Mouse (Mus musculus) hindbrain, embryonic 11.5 days (tissue): ENCODE results near the gene Prkrip1. TPM values are rescaled to one million over a fixed set of nuclear protein-coding genes. Genes with fewer than 3 reads are reported as not detected.

ENCODE experiments used
- ATAC-seq: fragments of 200-750 bp; cut with Nextera tagmentation; 2 replicates; pipeline ENCODE4 v1.8.0; 2017; ENCODE audit warnings: mild to moderate bottlenecking, moderate TSS enrichment, moderate library complexity; ENCODE audit not compliant: low FRiP score
- DNase-seq: peaks from one replicate; pipeline ENCODE4 v3.0.0-alpha.2; 2015; ENCODE audit warnings: low spot score
- H3K27ac ChIP-seq: fragments of 300-500 bp; sonication (generic); 2 replicates; pipeline ENCODE4 v1.5.1; 2014; ENCODE audit warnings: mild to moderate bottlenecking, low read depth, low read length
- H3K27me3 ChIP-seq: fragments of 300-500 bp; sonication (generic); 2 replicates; pipeline ENCODE4 v1.6.1; 2014; ENCODE audit warnings: mild to moderate bottlenecking, low read length, moderate library complexity, mixed read lengths; ENCODE audit not compliant: control insufficient read depth, insufficient read depth
- H3K36me3 ChIP-seq: fragments of 300-500 bp; sonication (generic); 2 replicates; pipeline ENCODE4 v1.6.1; 2014; ENCODE audit warnings: mild to moderate bottlenecking, low read length, moderate library complexity, mixed read lengths; ENCODE audit not compliant: control insufficient read depth, insufficient read depth
- H3K4me1 ChIP-seq: fragments of 300-500 bp; sonication (generic); replicated peaks from 2 replicates; pipeline ENCODE4 v1.6.1; 2014; ENCODE audit warnings: low read length, mixed read lengths; ENCODE audit not compliant: control insufficient read depth, insufficient read depth
- H3K4me2 ChIP-seq: fragments of 300-500 bp; sonication (generic); replicated peaks from 2 replicates; pipeline ENCODE4 v1.6.1; 2014; ENCODE audit warnings: mild to moderate bottlenecking, low read depth, low read length
- H3K4me3 ChIP-seq: fragments of 300-500 bp; sonication (generic); 2 replicates; pipeline ENCODE4 v1.5.1; 2014; ENCODE audit warnings: low read depth, low read length
- H3K9ac ChIP-seq: fragments of 300-500 bp; sonication (generic); 2 replicates; pipeline ENCODE4 v1.6.1; 2014; ENCODE audit warnings: low read depth, low read length
- H3K9me3 ChIP-seq: fragments of 300-500 bp; sonication (generic); 2 replicates; pipeline ENCODE4 v1.6.1; 2016; ENCODE audit warnings: low read length; ENCODE audit not compliant: control insufficient read depth
- WGBS: fragments of 180-500 bp; shearing (Covaris S2); extraction: QIAGEN DNeasy Blood & Tissue Kit; methylation state at CpG from one replicate; pipeline ENCODE4 v1.1.7; 2014; 5-methylcytosine and 5-hydroxymethylcytosine counted together
- polyA plus RNA-seq: library from polyadenylated mRNA; unstranded; fragments of >200 nt; fragmentation: Nextera tagmentation; extraction: Ambion mirVana; gene quantifications from 2 replicates; pipeline ENCODE4 v1.2.1, GENCODE M21; 2014

Prkrip1 gene
- polyA plus RNA-seq, 1 experiment from 2014 or later = 86.1 TPM

DNA sequence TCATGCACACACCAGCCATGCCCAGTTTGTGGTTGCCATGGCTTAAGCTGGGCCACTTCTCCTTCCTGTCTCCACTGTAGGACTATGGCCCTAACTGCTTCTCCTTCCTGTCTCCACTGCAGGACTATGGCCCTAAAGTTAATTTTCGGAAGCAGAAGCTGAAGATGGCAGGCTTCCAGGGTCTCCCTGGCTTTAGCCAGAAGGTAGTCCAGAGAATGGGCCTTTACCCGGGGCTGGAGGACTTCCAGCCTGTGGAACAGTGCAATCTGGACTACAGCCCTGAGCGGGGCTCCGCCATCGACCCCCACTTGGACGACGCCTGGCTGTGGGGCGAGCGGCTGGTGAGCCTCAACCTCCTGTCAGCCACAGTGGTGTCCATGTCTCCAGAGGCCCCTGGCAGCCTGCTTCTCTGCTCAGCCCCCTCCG is 58.7 kb downstream of the Prkrip1 start:
- Histone ChIP-seq H3K9ac (no peak overlapping the region), H3K27ac (no peak overlapping the region), H3K27me3 (no peaks in the 10 kb centered on the region), H3K36me3 (peaks cover 4% of the 10 kb centered on the region; the same call in 1 of the 2 replicates), H3K4me1 (no peaks in the 10 kb centered on the region; the same call in 1 of the 2 replicates), H3K9me3 (no peaks in the 10 kb centered on the region), H3K4me2 (no peak overlapping the region), H3K4me3 (no peak overlapping the region)
- DNase-seq = no peak
- ATAC-seq = no peak
- 95% methylated on average over 10 of the region's 10 CpGs for WGBS

DNA sequence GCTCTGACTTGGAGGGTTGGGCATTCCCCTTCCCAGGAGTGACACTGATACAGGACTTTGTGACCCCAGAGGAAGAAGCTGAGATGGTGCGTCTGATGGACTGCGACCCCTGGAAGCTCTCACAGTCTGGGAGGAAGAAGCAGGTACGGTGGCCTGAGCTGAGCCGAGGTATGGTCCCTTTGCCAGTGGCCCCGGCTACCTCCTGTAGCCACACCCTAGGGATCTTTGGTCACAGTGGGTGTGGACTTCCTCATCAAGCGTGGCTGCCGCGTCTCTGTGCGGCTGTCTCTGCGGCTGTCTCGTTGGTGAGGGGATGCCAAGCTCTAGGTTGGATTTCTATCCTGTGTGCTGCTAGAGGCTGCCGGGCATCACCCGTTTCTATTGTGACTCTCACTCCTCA is 59.4 kb downstream of the Prkrip1 start:
- H3K27ac ChIP-seq = no peak overlapping the region
- H3K9ac ChIP-seq = no peak overlapping the region
- H3K4me1 ChIP-seq = no peaks in the 10 kb centered on the region; the same call in 1 of the 2 replicates
- peaks cover 4% of the 10 kb centered on the region; the same call in 1 of the 2 replicates for H3K36me3 ChIP-seq
- DNase-seq = no peak
- no peak overlapping the region for H3K4me3 ChIP-seq
- no peak for ATAC-seq
- H3K9me3 ChIP-seq = no peaks in the 10 kb centered on the region
- H3K27me3 ChIP-seq = no peaks in the 10 kb centered on the region
- no peak overlapping the region for H3K4me2 ChIP-seq
- 93% methylated on average over 13 of the region's 13 CpGs for WGBS

DNA sequence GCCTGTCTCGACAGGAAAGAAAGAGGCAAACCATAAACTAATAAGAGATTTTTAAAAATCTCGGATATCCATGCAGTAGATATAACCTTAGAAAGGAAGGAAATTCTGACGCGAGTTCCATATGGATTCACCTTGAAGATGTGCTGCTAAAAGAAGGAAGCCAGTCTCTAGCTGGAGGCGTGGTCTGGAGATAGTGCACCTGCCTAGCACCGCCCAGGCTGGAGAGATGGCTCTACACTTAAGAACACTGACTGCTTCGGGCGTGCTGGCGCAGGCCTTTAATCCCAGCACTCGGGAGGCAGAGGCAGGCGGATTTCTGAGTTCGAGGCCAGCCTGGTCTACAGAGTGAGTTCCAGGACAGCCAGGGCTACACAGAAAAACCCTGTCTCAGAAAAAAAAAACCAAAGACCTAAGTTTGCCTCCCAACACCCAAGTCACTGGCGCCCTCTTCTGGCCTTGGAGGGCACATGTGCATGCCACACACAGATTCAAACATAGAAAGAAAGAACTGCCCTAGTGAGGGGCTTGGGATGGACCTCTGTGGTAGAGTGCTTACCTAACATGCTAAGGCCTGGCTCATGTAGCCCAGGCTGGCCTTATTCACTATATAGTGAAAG is 61.0 kb downstream of the Prkrip1 start:
- DNase-seq (peak; percentile 75), ATAC-seq (no peak)
- H3K27me3 ChIP-seq = no peaks in the 10 kb centered on the region
- no peak overlapping the region for H3K4me2 ChIP-seq
- WGBS = 76% methylated on average over 13 of the region's 13 CpGs
- H3K9ac ChIP-seq = no peak overlapping the region
- no peak overlapping the region for H3K4me3 ChIP-seq
- no peaks in the 10 kb centered on the region for H3K9me3 ChIP-seq
- no peak overlapping the region for H3K27ac ChIP-seq
- H3K36me3 ChIP-seq = peaks cover 7% of the 10 kb centered on the region; the same call in 1 of the 2 replicates
- H3K4me1 ChIP-seq = no peaks in the 10 kb centered on the region; the same call in 1 of the 2 replicates

DNA sequence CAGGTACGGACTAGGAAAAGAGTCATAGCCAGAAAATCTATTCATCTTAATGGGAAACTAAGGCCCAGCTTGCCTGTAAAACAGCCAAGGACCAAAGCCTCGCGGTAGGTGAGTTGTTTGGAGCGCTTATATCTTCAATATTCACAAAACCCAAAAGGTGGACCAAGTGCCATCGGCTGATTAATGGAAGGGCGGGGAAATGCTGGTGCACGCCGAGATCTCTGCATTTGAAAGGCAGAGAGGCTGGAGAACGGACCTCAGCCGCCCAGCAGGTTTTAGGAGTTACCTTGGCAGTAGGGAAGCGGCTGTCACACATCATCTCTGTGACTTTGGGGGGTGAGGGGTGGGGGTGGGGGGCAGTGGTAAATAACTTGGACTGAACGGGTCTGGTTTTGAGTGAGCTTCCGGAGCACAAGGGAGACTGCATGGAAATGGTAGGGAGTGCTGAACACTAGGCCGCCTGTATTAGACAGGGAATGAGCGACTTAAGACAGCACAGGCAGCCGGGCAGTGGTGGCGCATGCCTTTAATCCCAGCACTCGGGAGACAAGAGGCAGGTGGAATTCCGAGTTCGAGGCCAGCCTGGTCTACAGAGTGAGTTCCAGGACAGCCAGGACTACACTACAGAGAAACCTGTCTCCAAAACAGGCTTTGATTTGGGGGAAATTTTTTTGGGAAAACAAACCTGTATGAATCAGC is 62.3 kb downstream of the Prkrip1 start:
- Histone ChIP-seq H3K9me3 (no peaks in the 10 kb centered on the region), H3K4me2 (peak overlapping the region; percentile 78), H3K27me3 (no peaks in the 10 kb centered on the region), H3K27ac (no peak overlapping the region), H3K9ac (peak overlapping the region; percentile 79), H3K36me3 (peaks cover 7% of the 10 kb centered on the region; the same call in 1 of the 2 replicates), H3K4me3 (peak overlapping the region; percentile 75), H3K4me1 (no peaks in the 10 kb centered on the region; the same call in 1 of the 2 replicates)
- 11% methylated on average over 20 of the region's 20 CpGs for WGBS
- DNase-seq (peak; percentile 10), ATAC-seq (no peak; the same call in 1 of the 2 replicates)

DNA sequence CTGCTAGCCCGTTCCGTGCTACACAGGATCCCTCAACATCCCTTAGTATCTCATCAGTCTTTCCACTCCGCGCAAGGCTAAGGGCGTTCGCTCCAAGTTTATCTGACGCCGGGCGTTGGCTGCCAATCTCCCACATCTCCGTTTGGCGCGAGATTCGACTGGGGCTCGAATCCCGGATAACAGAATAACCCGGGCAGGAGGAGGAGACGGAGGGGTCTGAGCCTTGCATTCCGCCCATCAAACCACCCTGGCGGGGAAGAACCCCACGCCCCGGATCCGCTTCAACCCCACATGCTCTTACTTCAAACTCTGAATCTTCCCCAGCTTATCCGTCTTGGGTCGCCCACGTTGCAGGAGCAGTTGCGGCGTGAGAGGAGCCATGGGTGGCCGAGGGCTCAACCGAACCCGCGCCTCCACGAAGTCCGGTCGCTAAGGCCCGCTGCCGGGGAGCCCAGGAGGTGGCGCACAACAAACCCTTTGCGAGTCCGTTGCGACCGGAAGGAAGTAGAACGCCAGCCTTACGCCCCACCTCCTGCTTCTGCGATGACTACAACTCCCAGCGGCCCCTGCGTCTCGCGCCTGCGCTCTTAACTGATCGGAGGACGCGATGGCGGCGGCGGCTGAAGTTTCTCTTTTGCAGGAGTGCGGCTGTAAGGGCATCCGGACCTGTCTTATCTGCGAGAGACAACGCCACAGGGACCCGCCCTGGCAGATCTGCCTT is 63.0 kb downstream of the Prkrip1 start, which contains the start of the genes Lrwd1 and Alkbh4:
Lrwd1 (minus strand) TSS at position 504 of the 721 bp plus-strand sequence.
Alkbh4 (plus strand) TSS at position 576 of the 721 bp plus-strand sequence.
- DNase-seq = peak; percentile 98
- Histone ChIP-seq H3K27me3 (no peaks in the 10 kb centered on the region), H3K4me1 (no peaks in the 10 kb centered on the region; the same call in 1 of the 2 replicates), H3K36me3 (peaks cover 2% of the 10 kb centered on the region; the same call in 1 of the 2 replicates), H3K4me3 (peak within 1 kb of the TSS; percentile 75), H3K9ac (peak within 1 kb of the TSS; percentile 79), H3K27ac (no peak within 1 kb of the TSS), H3K4me2 (peak within 1 kb of the TSS; percentile 78), H3K9me3 (no peaks in the 10 kb centered on the region)
- WGBS = under 1% methylated on average over 59 of the region's 60 CpGs
- peak; percentile 88 for ATAC-seq

Other genes starting within 250 kb of the Prkrip1 start
- gene Ssc4d, start 224.4 kb downstream of the Prkrip1 start, polyA plus RNA-seq = 1.6 and 2.4 TPM in 2 replicates
- not detected in 2 replicates for gene Zp3, start 218.9 kb downstream of the Prkrip1 start, polyA plus RNA-seq
- 21.6 and 23.5 TPM in 2 replicates for gene Dtx2, start 204.2 kb downstream of the Prkrip1 start, polyA plus RNA-seq
- 0.11 and 0.45 TPM in 2 replicates for gene Upk3b, start 160.5 kb downstream of the Prkrip1 start, polyA plus RNA-seq
- 2.4 and 2.7 TPM in 2 replicates for gene Upk3bl, start 144.5 kb downstream of the Prkrip1 start, polyA plus RNA-seq
- 5.2 and 6.1 TPM in 2 replicates for gene Rasa4, start 115.0 kb downstream of the Prkrip1 start, polyA plus RNA-seq
- 238 and 247 TPM in 2 replicates for gene Polr2j, start 82.3 kb downstream of the Prkrip1 start, polyA plus RNA-seq
- gene Lrwd1, start 62.9 kb downstream of the Prkrip1 start, polyA plus RNA-seq = 34.7 and 37.5 TPM in 2 replicates
- 18.8 and 20.3 TPM in 2 replicates for gene Alkbh4, start 62.8 kb downstream of the Prkrip1 start, polyA plus RNA-seq
- gene Orai2, start 28.2 kb downstream of the Prkrip1 start, polyA plus RNA-seq = 8.2 and 8.3 TPM in 2 replicates
- gene Sh2b2, start 47.6 kb upstream of the Prkrip1 start, polyA plus RNA-seq = 9.9 and 11.2 TPM in 2 replicates